Comparison of ENCODE assay signal across 9 mouse cellular contexts in genomic region chr10:69889779-69890178, GRCm38 (mm10).
DNase-seq lines count a peak whose midpoint lies in the region; ATAC-seq and TF ChIP-seq lines count a peak whose summit lies in the region.
"Had no signal": no experiment of that assay in that cellular context is flagged by ENCODE, and none has a peak within 500 bp of the region (broad histone marks: within the 10 kb centered on the region; RNA-seq: fewer than 3 reads in every experiment).

No protein-coding gene starts in this region.

- TF ChIP-seq CTCF in heart, adult 2 months (IDR thresholded peaks at IDR 0.05): peak; percentile 76
- peak; percentile 76 for TF ChIP-seq CTCF in lung, embryonic 14.5 days (IDR thresholded peaks at IDR 0.05; ENCODE audit: low read depth)

- no peaks in the 10 kb centered on the region for H3K9me3 ChIP-seq in heart, embryonic 12.5 days (replicated peaks)
- no peaks in the 10 kb centered on the region for H3K9me3 ChIP-seq in lung, embryonic 14.5 days (ENCODE audit: low read depth, low read length)
- H3K9me3 ChIP-seq: hindbrain, embryonic 15.5 days had no signal

- TF ChIP-seq EP300 in heart, adult 2 months (IDR thresholded peaks at IDR 0.05; ENCODE audit: insufficient read depth, low read depth, low read length): no peak

- intact Hi-C loops in heart, adult 2 months (cut with DNase I): loop anchor here (1.0 to 5.0 kb wide), 5 partner anchors 19 to 408 kb away; partner anchors contain the start of gene Ccdc6

- DNase-seq in heart, adult 2 months: peak in 1 of 2 experiments; percentile 46
- peak; percentile 63 for DNase-seq in right cerebral cortex, postnatal 14 days
- no peak for DNase-seq in right cerebral cortex, postnatal 25 days
- peak; percentile 32 for DNase-seq in brain, embryonic 18.5 days (ENCODE audit: low read depth, low spot score)
- peak; percentile 82 for DNase-seq in lung, embryonic 14.5 days
- no peak for DNase-seq in natural killer cell, adult 2 months (ENCODE audit: low spot score in 2 of 2)
- DNase-seq in heart, adult 9 months (ENCODE audit: low spot score in 2 of 2): no peak

- no peak overlapping the region for H3K4me2 ChIP-seq in heart, embryonic 12.5 days
- no peak overlapping the region for H3K4me2 ChIP-seq in lung, embryonic 14.5 days
- H3K4me2 ChIP-seq: hindbrain, embryonic 15.5 days had no signal

- no peak overlapping the region for H3K4me3 ChIP-seq in heart, adult 2 months
- no peak overlapping the region for H3K4me3 ChIP-seq in heart, embryonic 12.5 days
- H3K4me3 ChIP-seq in lung, embryonic 14.5 days (ENCODE audit: low read depth, low read length): no peak overlapping the region
- H3K4me3 ChIP-seq: hindbrain, embryonic 15.5 days had no signal

- no peaks in the 10 kb centered on the region for H3K79me2 ChIP-seq in heart, adult 2 months (replicated peaks; ENCODE audit: control insufficient read depth, insufficient read depth, low read length)

- 18% methylated on average over 6 of the region's 6 CpGs for WGBS in heart, adult 2 months
- WGBS in heart, embryonic 12.5 days: 24% methylated on average over 6 of the region's 6 CpGs
- WGBS in lung, embryonic 14.5 days: 19% methylated on average over 6 of the region's 6 CpGs

- no peak overlapping the region for H3K9ac ChIP-seq in heart, adult 2 months (ENCODE audit: low read depth, low read length)
- H3K9ac ChIP-seq in heart, embryonic 12.5 days: no peak overlapping the region
- no peak overlapping the region for H3K9ac ChIP-seq in lung, embryonic 14.5 days
- H3K9ac ChIP-seq: hindbrain, embryonic 15.5 days had no signal

- H3K27ac ChIP-seq in heart, adult 2 months: no peak overlapping the region
- H3K27ac ChIP-seq in heart, embryonic 12.5 days (ENCODE audit: poor library complexity, severe bottlenecking): no peak overlapping the region
- no peak overlapping the region for H3K27ac ChIP-seq in lung, embryonic 14.5 days (ENCODE audit: low read depth)
- H3K27ac ChIP-seq: hindbrain, embryonic 15.5 days had no signal

- H3K36me3 ChIP-seq in heart, adult 2 months (ENCODE audit: control insufficient read depth, insufficient read depth, low read length): no peaks in the 10 kb centered on the region; the same call in 1 of the 2 replicates
- H3K36me3 ChIP-seq in heart, embryonic 12.5 days: peaks cover 35% of the 10 kb centered on the region
- 0 out of 2 replicates have a peak, but pooled peaks cover 2% of the 10 kb centered on the region for H3K36me3 ChIP-seq in lung, embryonic 14.5 days (ENCODE audit: insufficient read depth)

- no peaks in the 10 kb centered on the region for H3K27me3 ChIP-seq in heart, adult 2 months (ENCODE audit: control insufficient read depth, insufficient read depth, low read length)
- no peaks in the 10 kb centered on the region for H3K27me3 ChIP-seq in heart, embryonic 12.5 days (replicated peaks)
- no peaks in the 10 kb centered on the region for H3K27me3 ChIP-seq in lung, embryonic 14.5 days (ENCODE audit: insufficient read depth, low read length)
- H3K27me3 ChIP-seq: hindbrain, embryonic 15.5 days had no signal

- H3K4me1 ChIP-seq in heart, adult 2 months (ENCODE audit: control insufficient read depth, insufficient read depth, low read length): peaks cover 3% of the 10 kb centered on the region
- peaks cover 11% of the 10 kb centered on the region for H3K4me1 ChIP-seq in heart, embryonic 12.5 days (replicated peaks)
- H3K4me1 ChIP-seq in lung, embryonic 14.5 days (ENCODE audit: insufficient read depth): no peaks in the 10 kb centered on the region
- H3K4me1 ChIP-seq: hindbrain, embryonic 15.5 days had no signal

- ATAC-seq in heart, embryonic 12.5 days (ENCODE audit: insufficient number of reproducible peaks, low FRiP score): no peak
- no peak for ATAC-seq in lung, embryonic 14.5 days (ENCODE audit: insufficient read depth)

- TF ChIP-seq POLR2A in heart, adult 2 months (IDR thresholded peaks at IDR 0.05; ENCODE audit: insufficient read depth, low read depth, low read length): no peak

Comparison
In these comparisons a context has a peak if more than half of its experiments do, and no peak if none do; other contexts are left out.
1. DNase-seq: peak in right cerebral cortex, postnatal 14 days (single experiment), brain, embryonic 18.5 days (single experiment) and lung, embryonic 14.5 days (single experiment); none in right cerebral cortex, postnatal 25 days (single experiment), natural killer cell, adult 2 months (0 of 2) and heart, adult 9 months (0 of 2).